Comparison of ENCODE assay signal across 10 mouse cellular contexts in genomic region chr11:72465978-72466693, GRCm38 (mm10). TPM values are rescaled to one million over a fixed set of nuclear protein-coding genes. Genes with fewer than 3 reads are reported as not detected.
A peak's percentile ranks its signal among the peaks of the same experiment; 100 is the strongest.
DNase-seq lines count a peak whose midpoint lies in the region; ATAC-seq and TF ChIP-seq lines count a peak whose summit lies in the region.
"Had no signal": no experiment of that assay in that cellular context is flagged by ENCODE, and none has a peak within 500 bp of the region (broad histone marks: within the 10 kb centered on the region; RNA-seq: fewer than 3 reads in every experiment).

No protein-coding gene starts in this region.

- TF ChIP-seq RAD21 in CH12.LX (IDR thresholded peaks at IDR 0.05; ENCODE audit: low read depth, low read length) = no peak; the same call in 1 of the 2 replicates

- no peaks in the 10 kb centered on the region for H3K36me3 ChIP-seq in heart, embryonic 11.5 days (ENCODE audit: control insufficient read depth, insufficient read depth, low read length)
- H3K36me3 ChIP-seq in CH12.LX (replicated peaks in 1 of 2; ENCODE audit: control insufficient read depth in 1 of 2, insufficient read depth in 1 of 2, low read length in 1 of 2) = no peaks in the 10 kb centered on the region
- peaks cover 5% of the 10 kb centered on the region; the same call in 1 of the 2 replicates for H3K36me3 ChIP-seq in hindbrain, embryonic 16.5 days (ENCODE audit: control insufficient read depth, insufficient read depth, low read length)
- H3K36me3 ChIP-seq in megakaryocyte, embryonic 14.5 days (replicated peaks; ENCODE audit: low read length) = peaks cover 61% of the 10 kb centered on the region

- no peak for TF ChIP-seq EP300 in CH12.LX (IDR thresholded peaks at IDR 0.05; ENCODE audit: low read length)

- no peaks in the 10 kb centered on the region for H3K9me3 ChIP-seq in heart, embryonic 11.5 days (replicated peaks; ENCODE audit: control insufficient read depth, low read length)
- no peaks in the 10 kb centered on the region for H3K9me3 ChIP-seq in CH12.LX (replicated peaks; ENCODE audit: low read length)
- no peaks in the 10 kb centered on the region for H3K9me3 ChIP-seq in hindbrain, embryonic 16.5 days (ENCODE audit: control insufficient read depth, low read length)
- H3K9me3 ChIP-seq in megakaryocyte, embryonic 14.5 days = no peaks in the 10 kb centered on the region

- WGBS in heart, embryonic 11.5 days (ENCODE audit: insufficient replicate concordance) = 61% methylated on average over 11 of the region's 11 CpGs
- 60% methylated on average over 11 of the region's 11 CpGs for WGBS in hindbrain, embryonic 16.5 days

- no peak overlapping the region for H3K9ac ChIP-seq in heart, embryonic 11.5 days (ENCODE audit: low read depth, low read length)
- no peak overlapping the region for H3K9ac ChIP-seq in CH12.LX (ENCODE audit: insufficient read depth, low read depth)
- H3K9ac ChIP-seq in hindbrain, embryonic 16.5 days (ENCODE audit: low read depth, low read length) = no peak overlapping the region; the same call in 1 of the 2 replicates

- no peaks in the 10 kb centered on the region for H3K79me2 ChIP-seq in CH12.LX (replicated peaks; ENCODE audit: control insufficient read depth, extremely low read depth, insufficient read depth, poor library complexity, severe bottlenecking)

- no peak for TF ChIP-seq POLR2A in CH12.LX (IDR thresholded peaks at IDR 0.05; ENCODE audit: low read depth, low read length)

- no peak overlapping the region; the same call in 1 of the 2 replicates for H3K4me2 ChIP-seq in heart, embryonic 11.5 days
- peak overlapping the region; percentile 33; the same call in 1 of the 2 replicates for H3K4me2 ChIP-seq in CH12.LX (ENCODE audit: insufficient read depth, low read depth, poor library complexity, severe bottlenecking)
- no peak overlapping the region for H3K4me2 ChIP-seq in hindbrain, embryonic 16.5 days (ENCODE audit: low read length)

- dilution Hi-C loops in CH12.LX (cut with MboI; ENCODE audit: extremely low pct_ligation_motif_present, extremely low pct_unique_long_range_greater_than_20kb, low sequenced_read_pairs) = no loop called here

- no peak; the same call in 1 of the 2 replicates for ATAC-seq in heart, embryonic 11.5 days (replicated peaks; ENCODE audit: insufficient number of reproducible peaks, low FRiP score, low TSS enrichment)
- no peak for ATAC-seq in hindbrain, embryonic 16.5 days
- ATAC-seq: CD4-positive, CD25-positive, alpha-beta regulatory T cell, adult 4 months had no signal

- peaks cover 46% of the 10 kb centered on the region for H3K4me1 ChIP-seq in heart, embryonic 11.5 days (ENCODE audit: control insufficient read depth, insufficient read depth, low read length)
- H3K4me1 ChIP-seq in CH12.LX (ENCODE audit: control insufficient read depth in 1 of 2, insufficient read depth in 2 of 2) = peaks cover 34 to 79% of the 10 kb centered on the region in 2 experiments
- peaks cover 17% of the 10 kb centered on the region for H3K4me1 ChIP-seq in hindbrain, embryonic 16.5 days (ENCODE audit: control insufficient read depth, insufficient read depth, low read depth, low read length)
- H3K4me1 ChIP-seq in megakaryocyte, embryonic 14.5 days = peaks cover 98% of the 10 kb centered on the region

- no peak for DNase-seq in heart, adult 9 months (ENCODE audit: low spot score in 2 of 2)
- peak; percentile 70 for DNase-seq in CH12.LX (ENCODE audit: extremely low read depth)
- no peak for DNase-seq in embryo, embryonic 10.5 days (ENCODE audit: low spot score)
- DNase-seq in ovary, postnatal 10 days (ENCODE audit: low spot score) = no peak
- no peak for DNase-seq in thymus, adult 18-20 months

- in situ Hi-C loops in CH12.LX (cut with MboI; ENCODE audit: low pct_ligation_motif_present, low pct_unique_long_range_greater_than_20kb, low sequenced_read_pairs) = no loop called here

- H3K4me3 ChIP-seq in heart, embryonic 11.5 days (ENCODE audit: low read depth, low read length) = no peak overlapping the region
- H3K4me3 ChIP-seq in CH12.LX (replicated peaks in 1 of 3; ENCODE audit: low read depth in 2 of 3, low read length in 2 of 3, poor library complexity in 1 of 3) = no peak overlapping the region
- no peak overlapping the region for H3K4me3 ChIP-seq in hindbrain, embryonic 16.5 days (ENCODE audit: low read length)
- peak overlapping the region; percentile 75 for H3K4me3 ChIP-seq in megakaryocyte, embryonic 14.5 days (replicated peaks)

- no peaks in the 10 kb centered on the region for H3K27me3 ChIP-seq in heart, embryonic 11.5 days (ENCODE audit: control insufficient read depth, insufficient read depth, low read length)
- H3K27me3 ChIP-seq in CH12.LX (replicated peaks) = no peaks in the 10 kb centered on the region
- H3K27me3 ChIP-seq in hindbrain, embryonic 16.5 days (replicated peaks; ENCODE audit: control insufficient read depth, insufficient read depth, low read length) = no peaks in the 10 kb centered on the region
- no peaks in the 10 kb centered on the region for H3K27me3 ChIP-seq in megakaryocyte, embryonic 14.5 days (replicated peaks)

- H3K27ac ChIP-seq in heart, embryonic 11.5 days (ENCODE audit: low read depth, low read length) = peak overlapping the region; percentile 11
- H3K27ac ChIP-seq in CH12.LX (ENCODE audit: insufficient read depth, low read depth) = no peak overlapping the region
- H3K27ac ChIP-seq in hindbrain, embryonic 16.5 days (ENCODE audit: low read depth, low read length) = 0 out of 2 replicates have a peak overlapping the region, but pooled peaks have one; percentile 35

- no peak for TF ChIP-seq CTCF in CH12.LX (conservative IDR thresholded peaks at IDR 0.05 in 1 of 2, IDR thresholded peaks at IDR 0.05 in 1 of 2; ENCODE audit: low read depth in 2 of 2, low read length in 2 of 2)

TF ChIP-seq in CH12.LX, 34 proteins besides CTCF, POLR2A, EP300 and RAD21:
- TF ChIP-seq JUN (IDR thresholded peaks at IDR 0.05; ENCODE audit: insufficient read depth, low read depth, low read length) (no peak), CHD1 (IDR thresholded peaks at IDR 0.05; ENCODE audit: low read depth, low read length) (no peak), TBP (conservative IDR thresholded peaks at IDR 0.05; ENCODE audit: low read depth, low read length) (0 out of 2 replicates have a peak, but pooled peaks have one; percentile 17), ETS1 (conservative IDR thresholded peaks at IDR 0.05; ENCODE audit: low read depth, low read length) (no peak), SMC3 (IDR thresholded peaks at IDR 0.05; ENCODE audit: low read depth, low read length) (no peak)

RNA-seq across cellular contexts. Expression of gene Spns2, which starts 23.6 kb away (rescaled TPM):
- polyA plus RNA-seq in heart, embryonic 11.5 days (2014; fragmentation: Nextera tagmentation; extraction: Ambion mirVana) = 4.0 and 4.6 TPM in 2 replicates
- 0.08 and 0.17 TPM in 2 replicates for total RNA-seq in CH12.LX (2012; rRNA removed)
- total RNA-seq in CH12.LX (2014; rRNA removed) = 0.07 TPM in 1 of 2 replicates, not detected in the other
- 0.10 and 0.14 TPM in 2 replicates for polyA plus RNA-seq in CH12.LX (2012; ENCODE audit: insufficient read length, low read depth)
- 6.0 and 8.2 TPM in 2 replicates for polyA plus RNA-seq in hindbrain, embryonic 16.5 days (2015; fragmentation: Nextera tagmentation; extraction: Ambion mirVana)
- 63.1 and 65.1 TPM in 2 replicates for polyA plus RNA-seq in megakaryocyte, embryonic 14.5 days (2012; ENCODE audit: insufficient read depth, low replicate concordance)
- polyA plus RNA-seq: CD4-positive, CD25-positive, alpha-beta regulatory T cell, adult 4 months had no signal

RNA-seq across cellular contexts. Expression of gene Mybbp1a, which starts 25.0 kb away (rescaled TPM):
- 93.8 and 101 TPM in 2 replicates for polyA plus RNA-seq in heart, embryonic 11.5 days (2014; fragmentation: Nextera tagmentation; extraction: Ambion mirVana)
- total RNA-seq in CH12.LX (2012; rRNA removed) (245 and 334 TPM in 2 replicates), CH12.LX (2014; rRNA removed) (115 and 174 TPM in 2 replicates)
- 729 and 816 TPM in 2 replicates for polyA plus RNA-seq in CH12.LX (2012; ENCODE audit: insufficient read length, low read depth)
- 54.2 and 63.0 TPM in 2 replicates for polyA plus RNA-seq in hindbrain, embryonic 16.5 days (2015; fragmentation: Nextera tagmentation; extraction: Ambion mirVana)
- 59.8 and 71.3 TPM in 2 replicates for polyA plus RNA-seq in megakaryocyte, embryonic 14.5 days (2012; ENCODE audit: insufficient read depth, low replicate concordance)

RNA-seq across cellular contexts. Expression of gene Ggt6, which starts 30.8 kb away (rescaled TPM):
- not detected in 2 replicates for polyA plus RNA-seq in heart, embryonic 11.5 days (2014; fragmentation: Nextera tagmentation; extraction: Ambion mirVana)
- total RNA-seq in CH12.LX (2012; rRNA removed) (0.13 TPM in 2 replicates), CH12.LX (2014; rRNA removed) (not detected in 2 replicates)
- polyA plus RNA-seq in CH12.LX (2012; ENCODE audit: insufficient read length, low read depth) = 0.19 TPM in 1 of 2 replicates, not detected in the other
- polyA plus RNA-seq in hindbrain, embryonic 16.5 days (2015; fragmentation: Nextera tagmentation; extraction: Ambion mirVana) = not detected in 2 replicates
- polyA plus RNA-seq in megakaryocyte, embryonic 14.5 days (2012; ENCODE audit: insufficient read depth, low replicate concordance) = not detected in 2 replicates
- total RNA-seq: heart, adult 18-20 months had no signal
- polyA plus RNA-seq: CD4-positive, CD25-positive, alpha-beta regulatory T cell, adult 4 months had no signal

RNA-seq across cellular contexts. Expression of gene Smtnl2, which starts 54.6 kb away (rescaled TPM):
- polyA plus RNA-seq in heart, embryonic 11.5 days (2014; fragmentation: Nextera tagmentation; extraction: Ambion mirVana) = 107 and 123 TPM in 2 replicates
- total RNA-seq in CH12.LX (2012; rRNA removed) (0.25 and 0.47 TPM in 2 replicates), CH12.LX (2014; rRNA removed) (0.26 and 0.47 TPM in 2 replicates)
- 0.10 TPM in 1 of 2 replicates, not detected in the other for polyA plus RNA-seq in CH12.LX (2012; ENCODE audit: insufficient read length, low read depth)
- 12.3 and 12.4 TPM in 2 replicates for polyA plus RNA-seq in hindbrain, embryonic 16.5 days (2015; fragmentation: Nextera tagmentation; extraction: Ambion mirVana)
- polyA plus RNA-seq in megakaryocyte, embryonic 14.5 days (2012; ENCODE audit: insufficient read depth, low replicate concordance) = 0.75 and 2.3 TPM in 2 replicates
